Mouse (Mus musculus) neural tube, embryonic 12.5 days (tissue): ENCODE results near the gene Adamts10. TPM values are rescaled to one million over a fixed set of nuclear protein-coding genes. Genes with fewer than 3 reads are reported as not detected.

ENCODE experiments used
- ATAC-seq: fragments of 200-750 bp; cut with Nextera tagmentation; 2 replicates; pipeline ENCODE4 v1.8.0; 2017; ENCODE audit warnings: low read depth, mild to moderate bottlenecking, moderate TSS enrichment, moderate library complexity; ENCODE audit not compliant: low FRiP score
- H3K27ac ChIP-seq: fragments of 300-500 bp; sonication (generic); 2 replicates; pipeline ENCODE4 v1.5.1; 2016
- H3K27me3 ChIP-seq: fragments of 300-500 bp; sonication (generic); replicated peaks from 2 replicates; pipeline ENCODE4 v1.6.1; 2016; ENCODE audit warnings: mild to moderate bottlenecking
- H3K36me3 ChIP-seq: fragments of 300-500 bp; sonication (generic); 2 replicates; pipeline ENCODE4 v1.6.1; 2016; ENCODE audit warnings: mild to moderate bottlenecking
- H3K4me1 ChIP-seq: fragments of 300-500 bp; sonication (generic); 2 replicates; pipeline ENCODE4 v1.6.1; 2016
- H3K4me2 ChIP-seq: fragments of 300-500 bp; sonication (generic); replicated peaks from 2 replicates; pipeline ENCODE4 v1.6.1; 2016; ENCODE audit warnings: mild to moderate bottlenecking
- H3K4me3 ChIP-seq: fragments of 300-500 bp; sonication (generic); 2 replicates; pipeline ENCODE4 v1.5.1; 2016
- H3K9ac ChIP-seq: fragments of 300-500 bp; sonication (generic); 2 replicates; pipeline ENCODE4 v1.6.1; 2016; ENCODE audit warnings: mild to moderate bottlenecking
- H3K9me3 ChIP-seq: fragments of 300-500 bp; sonication (generic); 2 replicates; pipeline ENCODE4 v1.6.1; 2016; ENCODE audit warnings: mild to moderate bottlenecking
- WGBS: fragments of 180-500 bp; shearing (Covaris S2); methylation state at CpG from one replicate; pipeline ENCODE4 v1.1.7; 2016; 5-methylcytosine and 5-hydroxymethylcytosine counted together
- polyA plus RNA-seq: library from polyadenylated mRNA; unstranded; fragments of >200 nt; fragmentation: Nextera tagmentation; extraction: Ambion mirVana; gene quantifications from 2 replicates; pipeline ENCODE4 v1.2.1, GENCODE M21; 2016

Adamts10 gene
- polyA plus RNA-seq = 46.6 and 52.1 TPM in 2 replicates

DNA sequence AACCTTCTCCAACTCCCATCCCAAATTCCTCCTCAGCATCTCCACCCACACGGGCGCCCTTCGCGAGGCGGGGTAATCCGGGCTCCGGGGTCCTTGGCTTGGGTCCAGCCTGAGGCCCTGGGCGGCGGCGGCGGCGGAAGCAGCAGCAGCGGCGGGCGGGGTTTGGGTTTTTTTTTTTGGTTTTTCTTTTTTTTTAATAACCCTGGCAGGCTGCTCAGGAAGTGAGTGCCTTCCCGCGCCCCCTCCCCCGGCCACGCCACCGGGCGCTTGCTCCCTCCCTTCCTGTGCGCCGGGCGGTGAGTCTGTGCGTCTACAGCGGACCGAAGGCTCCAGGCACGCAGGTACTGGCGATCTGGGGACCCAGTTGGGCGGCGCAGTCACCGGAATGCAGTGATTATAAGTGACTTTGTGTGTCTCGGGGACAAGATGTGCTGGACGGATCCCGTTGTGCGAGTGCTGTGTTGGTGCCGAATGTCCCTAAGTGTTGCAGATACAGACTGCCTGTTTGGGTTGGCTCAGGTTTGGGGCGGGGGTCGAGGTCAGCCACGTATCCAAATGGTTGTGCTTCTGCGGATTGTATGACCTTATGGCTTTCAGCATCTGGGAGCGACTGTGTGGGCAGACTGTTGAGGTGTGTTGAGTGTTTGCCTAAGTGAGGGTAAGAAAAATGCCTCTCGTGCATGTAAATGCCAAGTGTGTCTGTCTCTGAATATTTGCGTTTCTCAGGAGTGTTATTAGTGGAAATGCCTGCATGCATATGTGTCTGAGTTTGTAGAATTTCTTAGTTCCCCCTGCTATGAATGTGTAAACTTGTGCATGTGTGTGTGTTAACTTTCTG is at the start of gene Adamts10:
Gene Adamts10, plus strand, starts transcription at position 287 of the 838 bp plus-strand sequence.
- peaks cover 6% of the 10 kb centered on the region for H3K36me3 ChIP-seq
- peak within 1 kb of the TSS; percentile 65 for H3K9ac ChIP-seq
- WGBS = under 1% methylated on average over 44 of the region's 44 CpGs
- peak; percentile 56 for ATAC-seq
- peaks cover 15% of the 10 kb centered on the region for H3K4me1 ChIP-seq
- no peaks in the 10 kb centered on the region for H3K27me3 ChIP-seq
- H3K4me2 ChIP-seq = peak within 1 kb of the TSS; percentile 74
- H3K4me3 ChIP-seq = peak within 1 kb of the TSS; percentile 61
- no peaks in the 10 kb centered on the region for H3K9me3 ChIP-seq
- H3K27ac ChIP-seq = 0 out of 2 replicates have a peak within 1 kb of the TSS, but pooled peaks have one; percentile 26

DNA sequence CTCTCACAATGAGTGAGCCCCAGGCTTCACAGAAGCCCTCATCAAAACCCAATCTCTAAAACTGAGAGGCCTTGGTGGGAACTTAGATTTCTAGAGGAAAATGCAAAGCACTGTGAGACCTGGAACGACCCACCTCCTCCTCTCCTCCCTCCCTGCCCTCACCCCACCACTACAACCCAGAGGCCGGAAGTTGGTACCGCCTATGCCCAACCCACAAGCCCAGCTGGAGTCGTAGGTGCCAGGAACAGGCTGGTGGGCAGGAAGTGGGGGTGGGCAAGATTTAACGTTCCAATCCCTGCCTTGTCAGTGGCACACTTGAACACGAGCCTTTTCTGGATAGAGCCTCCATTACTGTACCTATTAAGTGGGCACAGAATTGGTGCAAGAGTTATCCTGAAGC is 40.0 kb upstream of the Adamts10 start:
- Histone ChIP-seq H3K9me3 (no peaks in the 10 kb centered on the region), H3K36me3 (no peaks in the 10 kb centered on the region), H3K4me1 (no peaks in the 10 kb centered on the region), H3K27ac (no peak overlapping the region), H3K4me2 (no peak overlapping the region), H3K27me3 (no peaks in the 10 kb centered on the region), H3K9ac (no peak overlapping the region), H3K4me3 (no peak overlapping the region)
- 47% methylated on average over 6 of the region's 6 CpGs for WGBS
- no peak for ATAC-seq

DNA sequence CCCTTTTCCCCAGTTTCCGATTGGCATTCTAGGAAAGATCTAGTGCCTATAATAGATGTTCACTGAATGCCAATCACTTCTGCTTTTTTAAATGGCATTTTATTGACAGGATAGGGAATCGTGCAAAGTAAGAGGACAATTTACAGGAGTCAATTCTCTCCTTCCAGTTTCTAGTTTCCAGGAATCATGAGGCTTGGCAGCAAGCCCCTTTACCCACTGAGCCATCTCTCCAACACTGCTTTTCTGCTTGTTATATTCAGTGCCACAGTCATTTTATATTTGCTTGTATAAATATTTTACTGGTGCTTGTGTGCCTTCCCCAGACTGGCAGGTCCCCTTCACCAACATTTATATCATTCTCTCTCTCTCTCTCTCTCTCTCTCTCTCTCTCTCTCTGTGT is 36.8 kb upstream of the Adamts10 start:
- Histone ChIP-seq H3K27ac (no peak overlapping the region), H3K36me3 (no peaks in the 10 kb centered on the region), H3K9ac (no peak overlapping the region), H3K27me3 (no peaks in the 10 kb centered on the region), H3K4me2 (no peak overlapping the region), H3K9me3 (no peaks in the 10 kb centered on the region), H3K4me1 (no peaks in the 10 kb centered on the region), H3K4me3 (no peak overlapping the region)
- WGBS = 73% methylated on average over 2 of the region's 2 CpGs
- ATAC-seq = no peak

DNA sequence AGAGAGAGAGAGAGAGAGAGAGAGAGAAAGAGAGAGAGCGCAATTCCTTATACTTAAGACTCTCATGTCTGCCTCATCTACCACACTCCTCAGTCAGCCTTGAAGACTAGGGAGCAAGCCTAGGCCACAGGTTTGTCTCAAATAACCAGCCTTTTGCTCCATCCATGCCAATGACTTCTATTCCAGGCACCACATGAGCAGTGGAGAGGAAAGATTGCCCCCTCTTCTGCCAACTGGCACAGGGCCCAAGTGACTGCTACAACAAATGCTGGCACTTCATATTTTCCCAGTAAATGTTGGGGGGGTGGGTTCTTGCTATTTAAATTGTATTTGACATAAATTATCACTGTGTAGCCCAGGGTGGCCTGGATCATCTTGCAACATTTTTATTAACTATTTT is 36.4 kb upstream of the Adamts10 start:
- ATAC-seq = no peak

DNA sequence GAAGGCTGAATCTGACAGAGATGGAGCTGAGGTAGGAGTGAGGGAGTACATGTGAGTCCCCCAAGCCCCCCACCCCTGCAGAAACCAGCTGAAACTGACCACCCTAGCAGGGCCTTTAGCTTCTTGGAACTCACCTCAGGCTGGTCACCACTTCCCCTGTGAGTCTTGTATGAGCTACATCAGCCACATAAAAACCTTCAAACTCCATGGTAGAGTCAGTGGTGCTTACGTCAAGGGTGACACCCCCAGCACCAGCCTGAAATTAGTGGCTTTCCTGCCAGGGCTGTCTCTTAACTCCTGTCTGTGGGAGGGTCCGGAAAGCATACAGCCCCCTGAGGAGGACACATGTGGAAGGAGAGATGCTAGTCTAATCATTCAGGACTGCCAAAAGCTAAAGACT is 32.6 kb upstream of the Adamts10 start:
- H3K36me3 ChIP-seq = no peaks in the 10 kb centered on the region
- no peak overlapping the region for H3K9ac ChIP-seq
- H3K9me3 ChIP-seq = no peaks in the 10 kb centered on the region
- 95% methylated on average over 2 of the region's 2 CpGs for WGBS
- no peak overlapping the region for H3K27ac ChIP-seq
- ATAC-seq = no peak
- H3K4me1 ChIP-seq = no peaks in the 10 kb centered on the region
- H3K4me3 ChIP-seq = no peak overlapping the region
- no peak overlapping the region for H3K4me2 ChIP-seq
- H3K27me3 ChIP-seq = no peaks in the 10 kb centered on the region

More for the DNA sequence above, 36.4 kb upstream of the Adamts10 start:
- H3K4me2 ChIP-seq = no peak overlapping the region
- no peak overlapping the region for H3K4me3 ChIP-seq
- H3K9ac ChIP-seq = no peak overlapping the region
- H3K36me3 ChIP-seq = no peaks in the 10 kb centered on the region
- H3K27ac ChIP-seq = no peak overlapping the region
- H3K27me3 ChIP-seq = no peaks in the 10 kb centered on the region
- 83% methylated on average over 1 of the region's 1 CpGs for WGBS
- no peaks in the 10 kb centered on the region for H3K4me1 ChIP-seq
- no peaks in the 10 kb centered on the region for H3K9me3 ChIP-seq

DNA sequence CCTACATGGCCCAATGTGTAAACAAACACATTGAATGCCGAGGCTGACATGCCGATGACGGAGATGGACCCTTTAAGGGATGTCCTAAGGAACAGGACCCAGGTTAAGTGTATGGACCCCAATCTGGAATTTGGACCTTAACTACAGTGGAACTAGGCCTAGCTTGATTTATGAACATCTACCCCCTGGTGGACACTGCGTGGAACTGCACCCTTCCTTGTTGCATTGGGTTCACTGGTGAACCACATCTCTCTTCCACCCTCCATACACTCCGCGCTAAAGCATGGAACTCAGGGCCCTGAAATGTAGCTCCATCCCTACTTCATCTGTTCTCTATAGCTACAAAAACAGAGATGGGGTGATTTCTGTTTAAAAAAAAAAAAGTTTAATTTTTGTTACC is 30.9 kb upstream of the Adamts10 start:
- H3K4me2 ChIP-seq = no peak overlapping the region
- H3K36me3 ChIP-seq = no peaks in the 10 kb centered on the region
- H3K4me3 ChIP-seq = no peak overlapping the region
- H3K27me3 ChIP-seq = no peaks in the 10 kb centered on the region
- no peak for ATAC-seq
- WGBS = 69% methylated on average over 6 of the region's 6 CpGs
- no peaks in the 10 kb centered on the region for H3K9me3 ChIP-seq
- no peaks in the 10 kb centered on the region for H3K4me1 ChIP-seq
- no peak overlapping the region for H3K27ac ChIP-seq
- H3K9ac ChIP-seq = no peak overlapping the region

DNA sequence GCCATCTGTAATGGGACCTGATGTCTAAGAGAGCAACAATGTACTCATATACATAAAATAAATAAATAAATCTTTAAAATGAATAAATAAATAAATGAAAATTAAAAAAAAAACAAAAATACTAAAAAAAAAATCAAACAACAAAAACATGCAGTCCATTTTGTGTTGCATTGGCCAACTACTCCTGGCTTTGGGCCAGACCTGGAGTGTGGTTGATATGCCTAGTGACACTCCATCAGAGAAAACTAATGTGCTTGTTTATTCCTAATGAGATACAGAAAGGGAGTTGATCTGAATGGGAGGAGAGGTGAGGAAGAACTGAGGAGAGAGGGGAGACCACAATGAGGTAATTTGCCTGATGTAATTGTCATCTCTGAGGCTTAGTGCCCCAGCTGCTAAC is 29.4 kb upstream of the Adamts10 start:
- Histone ChIP-seq H3K4me2 (no peak overlapping the region), H3K4me3 (no peak overlapping the region), H3K9ac (no peak overlapping the region), H3K27me3 (no peaks in the 10 kb centered on the region), H3K9me3 (no peaks in the 10 kb centered on the region), H3K36me3 (no peaks in the 10 kb centered on the region), H3K27ac (no peak overlapping the region), H3K4me1 (no peaks in the 10 kb centered on the region)
- ATAC-seq = no peak

DNA sequence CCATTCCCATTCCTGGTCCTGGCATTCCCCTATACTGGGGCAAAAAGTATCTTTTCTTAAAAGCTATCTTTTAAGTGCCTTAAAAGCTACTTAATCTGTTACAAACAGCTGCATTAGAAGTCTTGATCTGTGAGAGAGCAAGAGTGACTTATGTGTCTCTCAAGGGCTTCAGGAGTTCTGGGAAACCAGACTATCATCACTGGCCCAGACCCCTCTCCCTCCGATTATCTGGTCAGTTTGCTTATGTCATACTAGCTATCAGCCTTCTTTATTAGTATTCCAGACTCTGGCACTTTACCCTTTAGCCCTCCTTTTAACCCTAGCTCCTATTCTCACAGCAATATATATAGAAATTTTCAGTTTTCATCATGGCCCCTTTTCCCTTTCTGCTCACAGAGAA is 25.1 kb upstream of the Adamts10 start:
- no peak for ATAC-seq
- 83% methylated on average over 1 of the region's 1 CpGs for WGBS
- Histone ChIP-seq H3K9me3 (no peaks in the 10 kb centered on the region), H3K27ac (no peak overlapping the region), H3K36me3 (no peaks in the 10 kb centered on the region), H3K4me3 (no peak overlapping the region), H3K4me2 (no peak overlapping the region), H3K27me3 (no peaks in the 10 kb centered on the region), H3K9ac (no peak overlapping the region), H3K4me1 (no peaks in the 10 kb centered on the region)

DNA sequence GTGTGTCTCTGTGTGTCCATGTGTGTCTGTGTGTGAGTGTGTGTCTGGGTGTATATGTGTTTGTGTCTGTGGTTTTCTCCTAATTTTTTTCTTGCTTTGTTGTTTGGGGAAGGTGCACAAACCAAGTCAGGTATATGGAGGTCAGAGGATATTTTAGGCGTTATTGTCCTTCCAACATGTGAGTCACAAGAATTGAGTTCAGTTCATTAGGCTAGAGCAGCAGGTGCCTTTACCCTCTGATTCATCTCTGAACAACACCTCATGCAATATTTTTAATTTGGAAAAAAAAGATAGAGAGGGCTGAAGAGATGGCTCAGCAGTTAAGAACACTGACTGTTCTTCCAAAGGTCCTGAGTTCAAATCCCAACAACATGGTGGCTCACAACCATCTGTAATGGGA is 15.6 kb upstream of the Adamts10 start:
- no peaks in the 10 kb centered on the region for H3K36me3 ChIP-seq
- no peaks in the 10 kb centered on the region for H3K4me1 ChIP-seq
- H3K9ac ChIP-seq = no peak overlapping the region
- no peak for ATAC-seq
- no peaks in the 10 kb centered on the region for H3K27me3 ChIP-seq
- H3K27ac ChIP-seq = no peak overlapping the region
- H3K4me2 ChIP-seq = no peak overlapping the region
- no peak overlapping the region for H3K4me3 ChIP-seq
- H3K9me3 ChIP-seq = no peaks in the 10 kb centered on the region
- WGBS = 86% methylated on average over 1 of the region's 1 CpGs

DNA sequence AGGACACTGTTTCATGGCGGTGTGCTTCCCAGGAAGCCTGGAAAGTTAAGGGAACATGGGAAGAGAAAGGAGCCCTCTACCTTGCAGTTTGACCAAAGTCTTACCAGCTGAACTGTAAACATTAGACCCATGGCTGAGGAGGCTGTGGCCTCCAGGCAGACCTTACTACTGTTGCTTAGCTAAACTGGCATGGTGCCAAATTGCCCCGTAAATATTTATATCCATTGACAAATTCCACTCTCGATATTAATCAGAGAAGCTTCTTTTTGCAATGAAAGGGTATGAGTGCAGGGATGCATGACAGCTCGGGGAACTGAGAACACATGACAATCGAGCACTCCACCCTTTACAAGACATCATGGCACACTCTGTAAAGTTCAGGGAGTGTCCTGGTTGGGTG is 13.8 kb upstream of the Adamts10 start:
- Histone ChIP-seq H3K9ac (no peak overlapping the region), H3K9me3 (no peaks in the 10 kb centered on the region), H3K36me3 (no peaks in the 10 kb centered on the region), H3K27ac (no peak overlapping the region), H3K4me3 (no peak overlapping the region), H3K4me2 (no peak overlapping the region), H3K27me3 (no peaks in the 10 kb centered on the region), H3K4me1 (no peaks in the 10 kb centered on the region)
- ATAC-seq = no peak
- 86% methylated on average over 5 of the region's 5 CpGs for WGBS

DNA sequence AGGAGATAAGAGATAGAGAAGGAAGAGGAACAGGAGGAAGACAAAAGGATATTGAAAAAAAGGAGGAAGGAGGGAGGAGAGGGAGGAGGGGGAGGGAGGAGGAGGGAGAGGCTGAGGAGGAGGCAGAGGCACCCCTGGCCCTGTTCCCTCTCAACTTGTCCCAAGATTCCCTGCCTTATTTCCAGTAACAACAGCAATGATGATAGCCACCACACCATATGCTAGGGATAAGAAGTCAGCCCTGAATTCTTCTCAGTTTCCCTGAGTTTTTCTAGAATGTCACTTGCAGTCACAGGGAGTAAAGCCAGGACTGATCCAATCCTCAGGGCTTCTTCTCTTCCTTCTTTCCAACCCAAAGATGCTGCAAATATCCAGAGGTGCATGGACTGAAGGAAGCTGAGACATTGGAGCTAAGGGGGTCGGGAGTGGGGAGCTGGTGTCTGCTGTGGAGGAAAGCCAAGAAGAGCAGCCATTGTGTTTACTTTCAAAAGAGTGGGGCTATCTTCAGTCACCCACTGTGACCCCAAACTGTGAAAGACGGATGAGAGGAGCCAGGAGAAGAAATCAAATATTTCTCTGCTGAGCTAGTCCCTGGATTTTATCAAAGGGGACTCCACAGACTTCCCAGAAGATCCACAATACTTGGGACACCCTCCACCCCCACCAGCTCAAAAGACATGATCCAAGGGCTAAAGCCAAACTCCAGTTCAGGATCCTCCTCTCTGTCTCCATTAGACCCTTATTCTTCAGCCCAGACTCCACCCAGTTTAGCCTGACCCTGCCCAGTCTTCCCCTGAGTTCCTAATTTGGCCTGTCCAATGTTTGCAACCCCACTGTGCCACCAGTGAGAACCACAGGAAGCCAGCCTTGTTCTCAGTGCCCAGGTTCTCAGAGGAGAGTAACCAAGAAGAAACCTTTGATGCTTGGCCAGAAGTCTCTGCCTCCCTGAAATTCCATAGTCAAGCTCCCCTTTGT is 11.3 kb upstream of the Adamts10 start:
- H3K9ac ChIP-seq = no peak overlapping the region
- no peaks in the 10 kb centered on the region for H3K27me3 ChIP-seq
- 29% methylated on average over 2 of the region's 2 CpGs for WGBS
- H3K9me3 ChIP-seq = no peaks in the 10 kb centered on the region
- ATAC-seq = no peak
- no peak overlapping the region for H3K4me3 ChIP-seq
- no peak overlapping the region for H3K27ac ChIP-seq
- H3K4me1 ChIP-seq = no peaks in the 10 kb centered on the region
- no peaks in the 10 kb centered on the region for H3K36me3 ChIP-seq
- H3K4me2 ChIP-seq = no peak overlapping the region

DNA sequence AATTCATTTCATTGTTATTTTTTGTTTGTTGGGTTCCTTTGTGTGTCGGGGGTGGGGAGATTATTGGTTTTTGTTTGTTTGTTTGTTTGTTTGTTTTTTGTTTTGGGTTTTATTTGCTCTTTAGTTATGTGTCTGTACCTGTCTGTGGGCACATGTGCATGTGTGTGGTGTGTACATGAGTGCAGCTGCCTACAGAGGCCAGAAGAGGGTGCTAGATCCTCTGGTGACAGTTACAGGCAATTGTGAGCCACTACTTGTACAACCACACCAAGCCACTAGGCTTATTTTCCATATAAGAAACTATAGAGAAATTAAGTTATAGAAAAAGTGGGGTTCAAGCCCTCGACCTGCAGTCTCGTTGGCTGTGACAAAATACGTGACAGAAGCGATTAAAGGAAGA is 10.1 kb upstream of the Adamts10 start:
- H3K4me3 ChIP-seq = no peak overlapping the region
- no peak overlapping the region for H3K4me2 ChIP-seq
- H3K9ac ChIP-seq = no peak overlapping the region
- no peaks in the 10 kb centered on the region for H3K36me3 ChIP-seq
- H3K9me3 ChIP-seq = no peaks in the 10 kb centered on the region
- no peaks in the 10 kb centered on the region for H3K27me3 ChIP-seq
- WGBS = 92% methylated on average over 5 of the region's 5 CpGs
- no peak overlapping the region for H3K27ac ChIP-seq
- H3K4me1 ChIP-seq = no peaks in the 10 kb centered on the region
- no peak for ATAC-seq
